24 mouse cellular contexts compared by ENCODE assay signal in genomic region chr4:63314063-63314462, GRCm38 (mm10). TPM values are rescaled to one million over a fixed set of nuclear protein-coding genes. Genes with fewer than 3 reads are reported as not detected.
"Had no signal": no experiment of that assay in that cellular context is flagged by ENCODE, and none has a peak within 500 bp of the region (broad histone marks: within the 10 kb centered on the region; RNA-seq: fewer than 3 reads in every experiment).

No protein-coding gene starts in this region.

- H3K9ac ChIP-seq: liver, embryonic 15.5 days; liver, postnatal 0 days; lung, embryonic 15.5 days; midbrain, embryonic 12.5 days; midbrain, embryonic 15.5 days; neural tube, embryonic 12.5 days; stomach, embryonic 15.5 days had no signal

- H3K27ac ChIP-seq: liver, embryonic 15.5 days; lung, embryonic 15.5 days; macrophage; midbrain, embryonic 12.5 days; midbrain, embryonic 15.5 days; neural tube, embryonic 12.5 days; stomach, embryonic 15.5 days; stomach, postnatal 0 days had no signal

- H3K4me3 ChIP-seq: liver, embryonic 15.5 days; lung, embryonic 15.5 days; megakaryocyte, embryonic 14.5 days; midbrain, embryonic 12.5 days; midbrain, embryonic 15.5 days; neural tube, embryonic 12.5 days; stomach, embryonic 15.5 days had no signal

- H3K9me3 ChIP-seq: liver, embryonic 15.5 days; lung, embryonic 15.5 days; megakaryocyte, embryonic 14.5 days; midbrain, embryonic 12.5 days; midbrain, embryonic 15.5 days; neural tube, embryonic 12.5 days; stomach, embryonic 15.5 days had no signal

- DNase-seq: liver, postnatal 0 days; lung, adult 2 months; lung, postnatal 14 days; lung, postnatal 36 days; right cerebral cortex, postnatal 25 days; thymus, adult 2 months; thymus, postnatal 25 days; thymus, postnatal 4 days had no signal

- H3K27me3 ChIP-seq: liver, embryonic 15.5 days; lung, embryonic 15.5 days; midbrain, embryonic 12.5 days; midbrain, embryonic 15.5 days; neural tube, embryonic 12.5 days; stomach, embryonic 15.5 days had no signal

- ATAC-seq: liver, postnatal 0 days; lung, postnatal 0 days; midbrain, embryonic 15.5 days had no signal

- H3K4me1 ChIP-seq: liver, embryonic 15.5 days; lung, embryonic 15.5 days; midbrain, embryonic 12.5 days; midbrain, embryonic 15.5 days; neural tube, embryonic 12.5 days; stomach, embryonic 15.5 days had no signal

- H3K4me2 ChIP-seq: liver, embryonic 15.5 days; lung, embryonic 15.5 days; midbrain, embryonic 12.5 days; midbrain, embryonic 15.5 days; neural tube, embryonic 12.5 days; stomach, embryonic 15.5 days had no signal

- H3K36me3 ChIP-seq: midbrain, embryonic 12.5 days; midbrain, embryonic 15.5 days; neural tube, embryonic 12.5 days had no signal

RNA-seq across cellular contexts. Expression of gene Orm1, which starts 30.3 kb away (rescaled TPM):
- total RNA-seq: monocyte, adult 5-6 weeks; neutrophil, adult 5-6 weeks had no signal
- polyA plus RNA-seq: lung, embryonic 15.5 days; midbrain, embryonic 12.5 days; midbrain, embryonic 15.5 days; neural tube, embryonic 12.5 days; neural tube, embryonic 14.5 days; testis, adult 2 months had no signal

RNA-seq across cellular contexts. Expression of gene Orm3, which starts 41.9 kb away (rescaled TPM):
- total RNA-seq: megakaryocyte progenitor cell, adult 5-6 weeks; monocyte, adult 5-6 weeks; neutrophil, adult 5-6 weeks had no signal
- polyA plus RNA-seq: liver, embryonic 15.5 days; liver, postnatal 0 days; lung, embryonic 15.5 days; macrophage; midbrain, embryonic 12.5 days; midbrain, embryonic 15.5 days; neural tube, embryonic 12.5 days; neural tube, embryonic 14.5 days; spleen, adult 2 months; stomach, embryonic 15.5 days; stomach, postnatal 0 days; testis, adult 2 months had no signal

RNA-seq across cellular contexts. Expression of gene Orm2, which starts 48.2 kb away (rescaled TPM):
- total RNA-seq: megakaryocyte progenitor cell, adult 5-6 weeks; monocyte, adult 5-6 weeks; neutrophil, adult 5-6 weeks had no signal
- polyA plus RNA-seq: liver, embryonic 15.5 days; liver, postnatal 0 days; lung, embryonic 15.5 days; macrophage; midbrain, embryonic 12.5 days; midbrain, embryonic 15.5 days; neural tube, embryonic 12.5 days; neural tube, embryonic 14.5 days; spleen, adult 2 months; stomach, embryonic 15.5 days; stomach, postnatal 0 days; testis, adult 2 months had no signal
